Mouse (Mus musculus) bone marrow, adult 2 months (tissue): ENCODE results near the gene Angptl8.

Source experiments
- CTCF ChIP-seq: fragments of 200-500 bp; IDR thresholded peaks from 2 replicates; pipeline ENCODE4 v1.5.1; 2011; ENCODE audit warnings: low read length, control low read depth; ENCODE audit not compliant: control insufficient read depth, insufficient read depth
- POLR2A ChIP-seq: fragments of 200-500 bp; IDR thresholded peaks from 2 replicates; pipeline ENCODE4 v1.6.1; 2011; ENCODE audit warnings: low read depth, mild to moderate bottlenecking, control low read depth, low read length, borderline replicate concordance; ENCODE audit not compliant: control insufficient read depth

GRCm38 (mm10) chr9:21820183-21820582 is 15.1 kb upstream of the Angptl8 start:
- TF ChIP-seq CTCF (no peak), POLR2A (no peak)
